25 mouse cellular contexts compared by ENCODE assay signal in the genomic region with DNA sequence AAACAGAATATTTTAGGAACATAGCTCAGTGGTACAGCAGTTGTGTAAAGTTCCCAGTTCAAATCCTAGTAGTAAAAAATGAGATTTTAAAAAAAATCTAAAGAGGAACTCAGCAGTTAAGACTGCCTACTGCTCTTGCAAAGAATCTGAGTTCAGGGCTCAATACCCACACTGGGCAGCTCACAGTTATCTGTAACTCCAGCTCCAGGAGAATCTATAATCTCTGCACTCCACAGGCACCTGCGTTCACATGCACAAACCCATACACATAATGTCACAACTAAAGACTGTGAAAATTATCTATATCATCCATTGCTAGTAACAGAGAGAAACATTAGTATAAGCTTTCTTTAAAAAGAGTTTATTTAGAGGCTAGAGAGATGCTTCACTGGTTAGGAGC.
"Had no signal": no experiment of that assay in that cellular context is flagged by ENCODE, and none has a peak within 500 bp of the region (broad histone marks: within the 10 kb centered on the region; RNA-seq: fewer than 3 reads in every experiment).

No protein-coding gene starts in this region.

- H3K27ac ChIP-seq: gastrocnemius, adult 2 months; heart, embryonic 10.5 days; hindbrain, embryonic 10.5 days; hindbrain, embryonic 12.5 days; hindbrain, embryonic 14.5 days; intestine, embryonic 15.5 days; kidney, embryonic 15.5 days; kidney, postnatal 0 days; limb, embryonic 10.5 days; limb, embryonic 12.5 days; liver, embryonic 15.5 days had no signal

- H3K4me3 ChIP-seq: gastrocnemius, adult 2 months; heart, embryonic 10.5 days; heart, embryonic 12.5 days; hindbrain, embryonic 10.5 days; hindbrain, embryonic 12.5 days; intestine, embryonic 15.5 days; kidney, embryonic 15.5 days; limb, embryonic 10.5 days; limb, embryonic 12.5 days; liver, embryonic 15.5 days had no signal

- ATAC-seq: hindbrain, embryonic 16.5 days; inflammation-experienced regulatory T-cells, adult 6 months; intestine, embryonic 15.5 days had no signal

- H3K4me2 ChIP-seq: heart, embryonic 12.5 days; hindbrain, embryonic 12.5 days; hindbrain, embryonic 14.5 days; intestine, embryonic 15.5 days; kidney, embryonic 15.5 days; limb, embryonic 12.5 days; liver, embryonic 15.5 days had no signal

- H3K4me1 ChIP-seq: hindbrain, embryonic 10.5 days; hindbrain, embryonic 12.5 days; intestine, embryonic 15.5 days; kidney, embryonic 15.5 days; limb, embryonic 10.5 days had no signal

- H3K9ac ChIP-seq: heart, embryonic 12.5 days; hindbrain, embryonic 12.5 days; hindbrain, embryonic 14.5 days; intestine, embryonic 15.5 days; kidney, embryonic 15.5 days; limb, embryonic 12.5 days; liver, embryonic 15.5 days had no signal

- H3K27me3 ChIP-seq: heart, embryonic 12.5 days; hindbrain, embryonic 12.5 days; intestine, embryonic 15.5 days; kidney, embryonic 15.5 days; limb, embryonic 12.5 days; liver, embryonic 15.5 days had no signal

- H3K36me3 ChIP-seq: hindbrain, embryonic 12.5 days; intestine, embryonic 15.5 days; kidney, embryonic 15.5 days; limb, embryonic 10.5 days had no signal

- H3K9me3 ChIP-seq: heart, embryonic 10.5 days; heart, embryonic 12.5 days; hindbrain, embryonic 10.5 days; hindbrain, embryonic 12.5 days; intestine, embryonic 15.5 days; kidney, embryonic 15.5 days; limb, embryonic 10.5 days; limb, embryonic 12.5 days; liver, embryonic 15.5 days had no signal

- DNase-seq: gastrocnemius, adult 2 months; gastrocnemius, postnatal 10 days; gastrocnemius, postnatal 25 days; heart, postnatal 10 days; heart, postnatal 4 days; kidney, adult 11 months; kidney, adult 2 months; kidney, adult 9 months; kidney, postnatal 14 days; kidney, postnatal 36 days; layer of hippocampus, adult 9-11 months; layer of hippocampus, postnatal 36 days had no signal
